Mouse (Mus musculus) ovary, postnatal 14 days (tissue): ENCODE measurements around the gene Arid1b.

ENCODE experiments used
- DNase-seq: peaks from one replicate; pipeline ENCODE4 v3.0.0; 2022; ENCODE audit warnings: low spot score

Gene Arid1b

DNA sequence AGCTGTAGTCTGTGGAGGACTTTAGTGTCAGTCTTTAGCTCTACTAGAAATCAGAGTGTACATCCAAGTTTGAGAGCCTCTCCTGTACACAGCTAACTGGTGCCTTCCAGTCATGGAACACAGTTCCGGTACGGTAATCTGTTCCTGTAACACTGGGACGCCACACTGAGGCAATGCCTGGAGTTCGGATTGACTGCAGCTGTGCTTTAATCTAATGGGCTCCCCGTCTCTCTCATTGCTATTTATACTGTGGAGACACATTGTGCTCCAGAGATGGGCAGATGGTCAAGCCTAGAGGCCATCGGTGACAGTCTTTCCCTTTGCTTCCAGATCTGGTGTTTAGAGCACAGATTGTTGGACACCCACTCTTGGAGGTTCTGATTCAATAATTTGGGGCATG, 121.8 kb downstream of the Arid1b start:
- no peak for DNase-seq

DNA sequence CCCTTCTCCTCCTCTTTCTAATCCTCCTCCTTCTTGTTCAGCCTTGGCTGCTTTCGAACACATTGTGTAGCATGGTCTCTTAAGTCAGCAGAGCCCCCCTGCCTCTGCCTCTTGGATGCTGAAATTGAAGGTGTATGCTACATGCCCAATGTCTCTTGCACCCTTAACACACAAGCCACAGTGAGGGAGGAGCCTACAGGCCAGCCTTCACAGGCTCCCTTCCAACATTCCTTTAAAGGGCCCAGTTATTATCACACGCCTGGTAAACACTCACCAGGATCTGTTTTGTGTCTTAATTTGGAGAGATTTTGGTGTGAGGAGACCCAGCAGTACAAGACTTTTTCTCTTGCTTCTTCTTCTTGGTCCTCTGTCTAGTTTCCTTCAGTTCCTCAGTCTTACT, 122.9 kb downstream of the Arid1b start:
- DNase-seq = no peak

DNA sequence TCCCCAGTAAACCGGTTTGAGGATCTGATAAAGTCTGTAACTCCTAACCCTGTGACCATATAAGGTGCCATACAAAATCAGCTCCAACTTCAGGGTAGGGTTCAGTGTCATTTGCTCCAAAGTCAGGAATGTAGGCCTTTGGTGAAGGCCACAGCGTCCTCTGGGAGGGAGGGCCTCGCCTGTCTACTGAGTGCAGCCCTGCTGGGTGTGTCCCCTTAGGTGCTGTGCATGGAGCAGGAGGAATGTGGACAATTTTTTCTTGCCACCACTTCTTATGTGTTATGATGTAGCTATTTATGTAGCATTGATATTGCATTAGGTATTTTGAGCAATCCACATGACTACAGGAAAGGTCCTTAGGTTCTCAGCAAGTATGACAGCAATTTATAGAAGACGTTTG, 124.0 kb downstream of the Arid1b start:
- DNase-seq = no peak

DNA sequence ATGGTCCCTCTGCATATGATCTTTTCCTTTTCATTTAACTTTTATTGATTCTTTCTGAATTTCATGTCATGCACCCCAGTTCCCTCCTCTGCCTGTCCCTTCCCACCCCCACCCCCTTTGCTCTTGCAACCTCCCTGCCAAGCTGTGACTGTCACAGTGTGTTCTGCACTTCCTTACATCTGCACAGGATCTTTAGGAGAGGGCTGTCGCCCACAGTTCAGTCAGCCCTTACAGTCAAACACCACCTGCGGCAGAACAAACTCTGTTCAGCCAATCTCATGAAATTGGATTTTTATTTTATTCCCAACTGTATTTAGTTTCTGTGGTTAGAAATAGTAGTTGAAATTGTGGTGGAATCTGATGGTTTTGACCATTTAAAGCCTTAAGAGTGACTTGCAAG, 130.5 kb downstream of the Arid1b start:
- no peak for DNase-seq

DNA sequence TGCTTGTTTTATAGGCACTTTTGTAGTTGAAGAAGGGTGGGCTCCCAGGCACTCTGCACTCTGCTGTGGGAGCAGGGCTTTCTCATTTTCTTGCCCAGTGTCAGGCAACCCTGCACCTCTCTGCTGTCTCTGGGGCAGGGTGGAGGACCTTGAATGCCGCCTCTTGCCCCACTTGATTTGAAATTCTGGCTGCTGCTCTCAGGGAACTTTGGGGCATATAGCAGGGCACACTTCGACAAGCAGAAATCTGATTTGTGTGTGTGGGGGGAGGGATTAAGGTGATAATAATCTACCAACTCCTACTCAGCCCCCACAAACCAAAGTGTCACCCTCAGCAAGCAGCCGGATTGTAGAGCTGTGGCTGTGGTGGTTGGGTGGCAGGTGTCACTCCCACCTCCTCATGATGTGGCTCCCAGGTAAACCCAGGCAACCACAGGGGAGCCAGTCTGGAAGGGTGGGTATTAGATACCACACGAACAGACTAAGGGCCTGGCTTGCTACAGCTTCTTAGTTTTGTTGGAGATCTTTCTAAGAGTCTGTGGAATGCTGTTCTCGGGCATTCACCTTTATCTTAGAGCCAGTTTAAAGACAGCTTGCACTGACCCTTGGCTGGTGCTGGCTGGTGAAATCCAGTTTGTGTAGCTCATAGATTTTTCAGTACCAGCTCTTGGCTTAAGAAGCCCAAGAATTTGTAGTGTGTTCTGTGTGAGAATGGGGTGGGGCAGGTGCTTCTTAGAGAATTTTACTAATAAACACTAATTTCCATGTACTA, 131.1 kb downstream of the Arid1b start:
- no peak for DNase-seq

DNA sequence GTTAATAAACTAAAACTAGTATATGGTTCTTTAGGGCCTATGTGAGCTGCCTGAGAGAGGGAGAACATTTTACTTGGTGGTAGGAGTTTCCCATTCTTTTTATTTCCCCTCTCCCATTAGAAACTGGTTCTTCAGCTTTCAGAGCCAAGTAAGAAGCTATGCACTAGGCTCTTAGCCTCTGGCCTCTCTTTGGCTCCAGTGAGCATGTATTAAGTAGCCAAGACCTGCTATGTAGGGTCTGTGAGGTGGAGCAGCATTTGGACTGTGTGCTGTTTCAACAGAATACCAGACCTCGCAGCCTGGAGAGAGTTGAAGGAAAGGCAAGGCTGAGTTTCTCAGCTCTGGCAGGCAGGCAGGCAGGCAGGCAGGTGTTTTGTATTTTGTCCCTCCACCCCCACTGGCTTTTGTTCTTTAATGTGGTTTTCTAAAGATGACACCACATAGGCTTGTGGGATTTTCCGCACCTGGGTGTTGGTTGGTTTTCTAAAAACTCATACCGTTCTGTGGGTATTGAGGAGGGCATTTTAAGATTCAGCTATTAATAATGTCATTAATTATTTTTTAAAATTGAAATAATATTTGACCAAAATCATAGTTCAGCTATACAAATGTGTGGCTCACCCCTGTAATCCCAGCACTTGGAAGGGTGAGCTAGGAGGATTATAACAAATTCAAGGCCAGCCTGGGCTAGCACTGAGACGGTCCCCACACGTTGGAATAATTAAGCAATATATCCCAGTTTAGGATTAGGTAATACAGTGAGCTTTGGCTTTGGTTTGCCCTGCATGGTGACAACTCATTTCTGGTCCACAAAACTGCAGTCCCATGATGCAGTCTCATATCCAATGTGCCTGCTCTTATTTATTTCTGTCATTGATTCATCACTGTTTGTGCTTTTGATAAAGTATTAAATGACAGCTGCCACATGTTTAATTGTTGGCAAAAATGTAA, 132.0 kb downstream of the Arid1b start:
- DNase-seq = no peak

DNA sequence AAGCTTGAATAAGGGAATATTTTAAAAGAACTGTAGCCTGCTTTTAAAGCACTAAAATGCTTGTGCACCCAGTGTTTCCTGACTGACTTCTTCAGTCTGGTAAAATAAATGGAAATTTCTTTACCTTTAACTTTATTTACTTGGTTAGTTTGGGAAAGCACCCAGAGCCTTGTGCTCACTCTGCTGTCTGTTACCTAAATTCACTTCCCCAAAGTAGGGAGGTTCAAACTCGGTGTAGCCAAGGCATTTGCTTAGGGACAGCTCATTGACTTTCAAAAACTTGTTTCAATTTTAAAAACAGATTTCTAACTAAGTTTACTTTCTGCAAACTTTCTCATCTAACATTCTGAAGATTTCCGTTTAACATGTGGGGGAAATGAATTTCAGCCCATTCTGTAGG, 135.5 kb downstream of the Arid1b start:
- DNase-seq = no peak

DNA sequence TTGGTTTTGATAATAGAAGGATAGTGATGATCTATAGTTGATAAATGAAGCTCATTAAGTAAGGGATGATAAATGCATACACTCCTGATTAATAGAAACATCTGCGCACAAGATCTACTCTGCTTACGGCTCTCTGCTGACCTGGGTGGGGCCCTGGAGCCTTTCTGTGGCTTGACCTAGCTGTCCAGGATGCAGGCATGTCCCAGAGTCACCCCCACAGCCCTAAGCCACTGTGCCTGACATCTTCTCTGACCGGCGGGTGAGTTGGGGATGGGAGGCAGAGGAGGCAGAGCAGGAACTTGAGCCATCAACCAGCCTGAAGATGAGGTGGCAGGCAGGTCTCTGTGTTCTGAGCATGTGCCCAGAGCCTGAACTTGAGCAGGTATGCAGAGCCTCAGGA, 136.0 kb downstream of the Arid1b start:
- DNase-seq = no peak

DNA sequence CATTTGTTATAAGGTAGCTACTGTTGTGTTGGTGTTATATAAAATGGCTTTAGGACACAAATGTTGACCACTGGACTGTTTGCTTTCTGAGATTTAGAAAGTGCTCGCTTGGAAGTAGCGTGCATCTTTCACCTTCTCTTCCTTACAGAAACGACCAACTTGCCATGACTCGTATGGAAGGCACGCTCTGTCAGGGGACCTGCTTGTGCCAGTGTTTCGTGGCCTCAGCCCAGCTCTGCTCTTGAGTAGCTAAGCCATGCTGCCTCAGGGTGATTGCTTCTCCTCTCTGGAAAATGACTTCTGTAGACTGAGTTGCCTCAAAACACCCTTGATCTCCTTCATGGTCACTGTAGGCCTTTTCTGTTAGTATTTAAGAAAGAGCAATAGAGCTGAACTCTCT, 137.6 kb downstream of the Arid1b start:
- no peak for DNase-seq

DNA sequence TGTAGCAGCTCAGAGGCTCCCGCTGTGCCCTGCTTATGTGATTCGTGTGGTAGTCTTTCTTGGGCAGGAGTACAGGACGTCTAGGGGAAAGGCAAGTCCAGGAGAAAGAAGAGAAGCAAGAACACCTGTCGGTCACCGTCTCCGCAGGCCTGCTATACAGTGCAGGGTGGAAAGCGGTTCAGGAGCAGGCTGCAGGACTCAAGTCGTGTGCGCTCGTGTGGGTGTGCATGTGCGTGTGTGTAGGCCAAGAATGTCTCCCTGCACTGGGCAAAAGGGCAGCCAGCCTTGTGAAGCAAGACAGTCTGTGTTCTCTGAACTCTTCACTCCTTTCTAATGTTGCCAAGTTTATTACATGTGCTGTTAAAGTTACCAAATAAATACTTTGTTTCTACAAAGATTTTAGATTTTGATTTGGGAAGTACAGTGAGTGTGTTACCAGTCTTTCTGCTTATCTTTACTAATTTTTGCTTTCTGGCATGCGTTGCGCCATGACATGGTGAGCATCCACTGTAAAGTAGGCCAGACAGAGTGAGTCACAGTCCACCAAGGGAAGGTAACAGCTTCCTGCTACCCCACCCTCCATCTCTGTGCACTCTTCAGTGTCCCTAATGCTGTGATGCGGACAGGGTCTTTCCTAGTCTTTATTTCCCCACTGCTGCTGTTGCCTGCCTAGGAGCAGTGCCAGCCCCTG, 138.3 kb downstream of the Arid1b start:
- no peak for DNase-seq

DNA sequence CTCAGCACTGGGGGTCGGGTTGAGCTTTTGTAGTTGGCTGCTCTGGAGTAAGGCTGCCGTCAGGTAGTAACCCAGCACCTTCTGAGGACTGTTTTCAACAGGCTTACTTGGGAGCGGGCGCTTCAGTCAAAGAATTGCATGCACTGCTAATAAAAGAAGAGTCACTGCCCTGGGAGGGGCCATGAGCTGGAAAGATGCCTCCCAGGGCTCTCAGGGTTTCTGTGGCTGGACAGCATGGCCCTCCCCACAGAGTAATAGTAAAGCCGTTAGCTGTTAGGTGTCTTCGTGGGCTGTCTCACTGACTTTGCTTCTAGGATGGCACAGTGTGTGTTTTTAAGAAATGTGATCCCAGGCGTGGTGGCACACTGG, 138.8 kb downstream of the Arid1b start:
- DNase-seq = no peak

DNA sequence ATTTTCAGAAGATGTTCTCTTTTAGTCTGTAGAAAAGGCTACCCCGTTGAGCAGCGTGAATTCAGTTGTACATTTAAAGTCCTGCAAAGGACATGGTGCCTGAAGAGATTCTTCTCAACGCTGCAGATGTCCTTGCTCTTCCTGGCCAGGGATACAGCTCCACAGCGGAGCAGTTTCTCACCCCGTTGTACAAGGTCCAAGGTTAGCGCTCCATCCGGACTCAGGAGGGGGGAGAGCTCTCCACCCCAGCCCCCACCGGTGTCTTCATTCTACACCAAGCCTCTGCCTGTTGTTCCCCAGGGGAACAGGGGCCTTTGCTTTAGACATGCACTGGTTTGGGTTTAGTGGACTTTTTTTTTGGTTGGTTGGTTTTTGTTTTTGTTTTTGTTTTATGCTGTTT, 139.7 kb downstream of the Arid1b start:
- DNase-seq = no peak

DNA sequence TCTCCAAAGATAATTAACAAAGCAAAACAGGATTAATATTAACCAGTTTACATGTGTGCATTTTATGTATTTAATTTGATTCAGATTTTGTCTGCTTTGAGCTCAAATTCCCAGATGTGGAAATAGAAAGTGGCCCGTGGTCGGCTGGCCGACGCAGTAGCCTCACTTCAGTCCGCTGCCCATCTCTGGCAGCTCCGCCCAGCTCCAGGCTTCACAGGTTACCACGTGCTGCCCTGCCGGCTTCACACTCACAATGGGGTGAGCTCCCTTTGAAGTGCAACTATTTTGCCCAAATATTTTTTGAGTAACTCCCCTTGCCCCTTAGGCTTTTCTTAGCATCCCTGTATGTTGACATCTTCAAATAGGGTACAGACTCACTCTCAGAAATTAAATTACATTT, 140.1 kb downstream of the Arid1b start:
- no peak for DNase-seq

DNA sequence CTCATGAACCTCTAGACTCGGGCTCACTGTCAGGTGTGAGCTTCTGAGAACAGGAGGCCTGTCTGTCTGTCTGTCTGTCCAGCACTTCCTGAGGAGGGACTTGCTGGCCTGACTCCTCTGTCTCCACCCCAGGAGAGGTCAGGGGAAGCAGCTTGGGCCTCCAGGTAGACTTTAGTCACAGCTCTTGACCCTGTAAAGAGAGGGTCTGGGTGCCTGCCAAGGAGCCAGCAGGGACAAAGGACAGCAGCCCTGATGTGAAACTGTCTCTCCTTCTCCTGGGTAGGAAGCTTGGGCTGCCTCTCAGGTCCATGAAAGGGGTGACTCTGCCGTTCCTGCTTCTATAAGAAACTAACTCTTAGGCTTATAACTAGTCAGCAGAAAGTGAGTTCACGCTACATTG, 143.8 kb downstream of the Arid1b start:
- DNase-seq = no peak

DNA sequence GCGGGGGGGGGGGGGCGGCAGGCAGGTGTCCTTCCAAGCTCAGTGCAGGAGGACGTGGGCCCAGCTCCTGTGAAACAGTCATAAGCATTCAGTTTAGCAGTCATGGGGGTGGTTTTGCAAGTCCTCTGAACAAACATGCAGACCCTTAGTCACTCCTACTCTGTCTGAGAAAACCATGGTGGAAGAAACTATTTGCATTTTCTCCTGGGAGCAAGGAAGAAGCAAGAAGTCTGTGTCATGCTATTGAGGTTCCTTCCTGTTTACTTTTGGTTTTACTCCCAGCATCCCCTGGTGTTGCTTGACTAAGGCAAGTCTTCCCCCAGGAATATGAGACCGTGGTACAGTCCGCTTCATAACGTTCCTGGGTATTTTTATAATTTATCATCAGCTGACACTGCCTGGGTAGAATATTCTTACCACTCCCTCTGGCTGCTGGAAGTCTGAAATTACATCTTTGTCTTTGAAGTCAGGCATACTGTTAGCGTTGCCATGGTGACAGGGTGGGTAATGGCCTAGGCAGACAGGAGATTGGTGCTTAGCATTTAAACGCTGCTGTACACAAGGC, 144.6 kb downstream of the Arid1b start:
- peak; percentile 25 for DNase-seq

DNA sequence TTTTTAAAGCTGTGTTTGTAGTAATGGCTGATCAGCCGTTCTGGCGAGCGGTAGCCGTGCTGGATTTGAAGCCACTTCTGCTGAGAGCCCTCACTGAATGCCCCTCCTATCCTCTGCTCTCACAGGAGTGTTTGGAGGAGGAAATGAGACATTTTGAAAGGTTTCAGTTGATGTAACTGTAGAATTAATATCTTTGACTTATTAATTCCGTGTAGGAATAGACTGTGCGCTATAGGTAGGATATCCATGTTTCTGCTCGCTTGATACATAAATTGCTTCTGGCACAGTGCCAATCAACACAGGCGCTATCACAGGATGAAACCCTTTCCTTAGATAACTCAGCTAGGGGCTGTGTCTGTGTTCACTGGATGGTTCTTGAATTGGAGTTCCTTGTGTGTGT, 145.4 kb downstream of the Arid1b start:
- no peak for DNase-seq

DNA sequence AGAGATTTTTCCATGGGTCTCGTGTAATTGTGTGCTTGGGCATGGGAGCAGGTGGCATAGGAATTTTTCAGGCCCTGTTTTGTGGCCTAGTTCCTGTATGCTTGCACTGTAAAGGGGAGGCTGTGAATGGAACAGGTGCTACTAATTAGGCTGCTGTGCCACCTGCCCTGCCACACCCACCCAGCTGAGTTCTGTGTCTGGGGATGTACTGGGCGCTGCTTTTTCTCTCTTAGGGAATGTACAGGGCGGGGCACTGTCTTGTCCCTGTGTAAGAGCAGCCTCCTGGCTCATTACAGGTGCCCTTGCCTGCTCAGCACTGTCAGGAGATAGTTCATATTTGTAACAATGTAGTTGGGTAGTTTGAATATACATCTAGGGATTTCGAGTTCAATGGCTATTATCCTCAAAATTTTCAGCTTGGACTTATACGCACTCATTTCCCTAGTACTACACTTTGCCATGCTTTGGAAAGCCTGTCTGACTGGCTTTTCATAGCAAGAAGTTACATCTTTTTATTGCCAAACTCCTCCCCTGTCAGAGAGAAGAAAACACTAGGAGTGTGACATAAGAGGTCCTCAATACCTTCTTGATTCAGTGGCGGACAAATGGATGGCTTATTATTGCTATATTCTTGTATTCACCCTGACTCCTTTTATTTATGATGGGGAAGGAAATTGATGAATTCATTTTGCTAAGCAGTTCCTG, 149.8 kb downstream of the Arid1b start:
- no peak for DNase-seq

DNA sequence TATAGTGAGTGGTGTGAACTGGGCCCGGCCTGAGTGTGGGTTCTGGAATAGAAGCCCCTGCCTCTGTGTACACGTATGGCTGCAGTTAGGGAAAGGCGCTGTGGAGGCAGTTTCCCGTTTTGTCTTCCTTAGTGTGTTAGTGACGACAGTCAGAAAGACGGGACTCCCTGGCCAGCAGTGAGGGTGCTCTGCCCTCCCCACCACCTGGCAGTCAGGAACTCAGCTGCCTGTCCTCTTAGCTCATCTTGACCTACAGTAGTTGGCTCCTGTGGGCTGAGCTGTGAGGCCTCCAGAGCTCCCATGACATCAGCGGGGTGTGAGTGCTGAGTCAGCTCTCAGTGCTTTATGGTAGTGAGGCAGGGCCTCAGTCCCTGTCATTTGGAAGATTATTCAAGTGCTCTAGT, 156.5 kb downstream of the Arid1b start:
- no peak for DNase-seq

DNA sequence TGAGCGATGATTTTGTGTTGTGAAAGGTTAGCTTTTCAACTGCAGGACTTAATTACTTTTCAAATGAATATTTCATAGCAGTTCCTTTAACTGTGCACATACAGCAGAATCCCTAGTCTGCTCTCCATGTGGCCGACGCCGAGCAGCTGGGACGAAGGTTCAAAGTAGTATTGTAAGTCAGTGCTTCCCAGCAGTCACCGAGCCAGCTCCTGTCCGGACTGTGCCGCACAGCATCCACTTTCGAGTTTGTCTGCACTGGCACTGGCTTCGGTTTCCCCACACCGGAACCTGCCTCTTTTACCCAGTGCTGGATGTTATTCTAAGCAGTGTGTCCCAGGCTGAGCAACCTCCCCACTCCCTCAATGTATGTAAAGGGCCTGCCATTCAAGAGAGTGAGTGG, 157.7 kb downstream of the Arid1b start:
- DNase-seq = no peak

DNA sequence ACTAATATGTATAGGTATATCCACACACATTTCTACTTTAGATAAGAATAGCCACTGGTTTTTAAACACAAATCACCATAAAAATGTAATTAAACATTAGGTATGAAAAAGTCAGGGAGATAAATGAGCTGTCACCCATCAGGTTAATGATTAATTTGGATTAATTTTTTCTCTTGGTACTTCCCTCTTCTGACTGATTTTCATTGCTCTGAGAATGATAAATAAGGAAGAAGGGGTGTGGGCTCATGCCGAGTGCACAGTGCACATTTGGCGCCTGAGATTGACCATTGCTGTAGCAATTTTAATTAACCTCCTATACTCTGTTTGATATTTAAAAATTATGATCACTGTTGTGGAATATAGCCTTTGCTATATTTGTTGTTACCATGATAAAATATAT, 159.3 kb downstream of the Arid1b start:
- DNase-seq = no peak

DNA sequence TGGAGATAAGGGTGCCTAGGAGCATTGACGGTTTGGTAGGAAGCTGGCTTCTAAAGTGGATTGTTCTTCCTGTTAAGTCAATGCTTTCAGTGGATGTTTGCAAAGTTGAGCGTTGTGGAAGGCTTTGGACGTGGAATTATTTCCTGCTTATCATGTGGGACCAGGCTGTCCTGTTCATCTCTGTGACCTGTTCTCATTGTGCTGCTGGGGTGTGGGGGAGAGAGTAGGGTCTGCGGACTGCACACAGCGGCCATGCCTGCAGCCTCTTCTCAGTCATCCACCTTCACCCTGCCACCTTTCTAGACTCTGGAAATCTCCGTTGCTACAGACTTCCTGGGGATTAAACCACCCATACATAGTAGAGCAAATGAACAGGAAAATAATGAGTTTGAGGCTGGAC, 160.2 kb downstream of the Arid1b start:
- DNase-seq = no peak

DNA sequence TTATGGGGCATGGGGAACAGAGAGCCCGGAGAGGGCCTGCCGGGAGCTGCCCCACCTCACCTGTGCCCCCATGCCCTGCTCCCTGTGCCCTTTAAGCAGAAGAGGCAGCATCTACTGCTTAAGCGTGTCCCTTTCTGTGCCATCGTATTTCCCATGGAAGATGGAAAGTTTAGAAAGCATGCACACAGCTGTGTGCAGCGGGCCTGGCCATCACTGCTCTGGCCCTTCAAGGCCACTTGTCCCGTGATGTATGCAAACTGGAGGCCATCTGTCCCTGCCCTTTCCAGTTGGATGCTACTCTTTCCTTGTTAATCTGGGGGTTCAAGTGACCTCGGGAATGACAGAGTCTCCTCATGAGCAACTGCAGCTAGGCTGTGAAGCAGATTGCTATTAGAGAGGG, 163.5 kb downstream of the Arid1b start:
- no peak for DNase-seq
